ENCODE assay signal across 23 mouse cellular contexts in the genomic region with DNA sequence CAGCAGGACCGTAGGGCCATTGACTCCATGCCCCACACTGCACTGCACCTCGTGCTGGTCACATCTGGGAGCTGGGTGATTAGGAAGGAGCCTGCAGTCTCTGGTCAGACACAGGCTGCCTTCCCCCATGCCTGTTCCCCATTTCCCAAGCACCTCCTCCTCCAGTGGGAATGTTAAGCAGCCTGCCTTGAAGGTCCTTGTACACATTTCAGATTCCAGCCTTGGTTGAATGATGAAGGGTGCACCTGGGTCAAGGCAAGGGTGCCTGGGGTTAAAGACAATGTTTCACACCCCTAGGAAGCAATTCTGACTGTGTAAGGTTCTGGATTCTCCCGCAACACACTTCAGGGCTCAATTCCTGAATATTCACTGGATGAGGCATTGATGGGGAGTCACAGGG. TPM values are rescaled to one million over a fixed set of nuclear protein-coding genes. Genes with fewer than 3 reads are reported as not detected.
A peak's percentile ranks its signal among the peaks of the same experiment; 100 is the strongest.
DNase-seq lines count a peak whose midpoint lies in the region; ATAC-seq and TF ChIP-seq lines count a peak whose summit lies in the region.
"Had no signal": no experiment of that assay in that cellular context is flagged by ENCODE, and none has a peak within 500 bp of the region (broad histone marks: within the 10 kb centered on the region; RNA-seq: fewer than 3 reads in every experiment).

No protein-coding gene starts in this region.

- H3K27me3 ChIP-seq in kidney, postnatal 0 days (ENCODE audit: insufficient read depth, low read length): no peaks in the 10 kb centered on the region
- H3K27me3 ChIP-seq in kidney, embryonic 16.5 days (ENCODE audit: insufficient read depth, low read length): no peaks in the 10 kb centered on the region
- no peaks in the 10 kb centered on the region for H3K27me3 ChIP-seq in testis, adult 2 months (ENCODE audit: control insufficient read depth, insufficient read depth, low read length)
- H3K27me3 ChIP-seq: embryonic facial prominence, embryonic 15.5 days; heart, embryonic 12.5 days had no signal

- intact Hi-C loops in left cerebral cortex, postnatal 25 days (cut with DNase I): no loop called here

- TF ChIP-seq CTCF in kidney, postnatal 0 days (IDR thresholded peaks at IDR 0.05; ENCODE audit: low read depth): no peak
- TF ChIP-seq CTCF in testis, adult 2 months (IDR thresholded peaks at IDR 0.05; ENCODE audit: control insufficient read depth, insufficient read depth, insufficient replicate concordance, low read depth, low read length): no peak

- no peak overlapping the region for H3K4me3 ChIP-seq in kidney, postnatal 0 days (replicated peaks; ENCODE audit: low read depth, low read length)
- H3K4me3 ChIP-seq in kidney, embryonic 16.5 days (ENCODE audit: low read length): no peak overlapping the region
- peak overlapping the region; percentile 72 for H3K4me3 ChIP-seq in testis, adult 2 months (ENCODE audit: control insufficient read depth, low read depth, low read length)
- H3K4me3 ChIP-seq: embryonic facial prominence, embryonic 15.5 days; erythroblast, embryonic 14.5 days; forebrain, embryonic 10.5 days; gastrocnemius, adult 2 months; heart, embryonic 12.5 days; hindbrain, embryonic 10.5 days had no signal

- no peaks in the 10 kb centered on the region for H3K9me3 ChIP-seq in kidney, postnatal 0 days (replicated peaks; ENCODE audit: low read length)
- no peaks in the 10 kb centered on the region for H3K9me3 ChIP-seq in kidney, embryonic 16.5 days (ENCODE audit: low read length)
- H3K9me3 ChIP-seq: embryonic facial prominence, embryonic 15.5 days; heart, embryonic 12.5 days; hindbrain, embryonic 10.5 days had no signal

- 65% methylated on average over 3 of the region's 3 CpGs for WGBS in kidney, postnatal 0 days
- WGBS in kidney, embryonic 16.5 days: 74% methylated on average over 3 of the region's 3 CpGs

- H3K4me2 ChIP-seq in kidney, postnatal 0 days (ENCODE audit: low read length): no peak overlapping the region
- H3K4me2 ChIP-seq in kidney, embryonic 16.5 days (replicated peaks; ENCODE audit: low read depth, low read length): no peak overlapping the region
- H3K4me2 ChIP-seq: embryonic facial prominence, embryonic 15.5 days; heart, embryonic 12.5 days; hindbrain, embryonic 14.5 days had no signal

- DNase-seq in kidney, postnatal 0 days (ENCODE audit: low spot score): no peak
- no peak for DNase-seq in testis, postnatal 14 days (ENCODE audit: low spot score)
- peak; percentile 21 for DNase-seq in lung, postnatal 36 days
- DNase-seq in left cerebral cortex, postnatal 25 days (ENCODE audit: low spot score in 2 of 2): no peak
- DNase-seq: adrenal gland, postnatal 25 days; cerebellum, adult 2 months; cerebellum, postnatal 14 days; embryo, embryonic 11 days; gastrocnemius, adult 2 months; gastrocnemius, postnatal 25 days had no signal

- 0 out of 2 replicates have a peak overlapping the region, but pooled peaks have one; percentile 42 for H3K27ac ChIP-seq in kidney, postnatal 0 days
- H3K27ac ChIP-seq in kidney, embryonic 16.5 days (ENCODE audit: low read length): no peak overlapping the region
- H3K27ac ChIP-seq in testis, adult 2 months (ENCODE audit: control insufficient read depth, insufficient read depth, low read depth, low read length): no peak overlapping the region
- H3K27ac ChIP-seq: embryonic facial prominence, embryonic 15.5 days; forebrain, embryonic 10.5 days; gastrocnemius, adult 2 months; hindbrain, embryonic 10.5 days; hindbrain, embryonic 14.5 days had no signal

- no peaks in the 10 kb centered on the region for H3K36me3 ChIP-seq in kidney, postnatal 0 days (ENCODE audit: insufficient read depth, low read length)
- no peaks in the 10 kb centered on the region for H3K36me3 ChIP-seq in kidney, embryonic 16.5 days (ENCODE audit: insufficient read depth, low read length)
- H3K36me3 ChIP-seq in testis, adult 2 months (ENCODE audit: control insufficient read depth, insufficient read depth, low read length): no peaks in the 10 kb centered on the region
- H3K36me3 ChIP-seq: embryonic facial prominence, embryonic 15.5 days; forebrain, embryonic 10.5 days; heart, embryonic 12.5 days; hindbrain, embryonic 10.5 days had no signal

- no peak for TF ChIP-seq POLR2A in testis, adult 2 months (IDR thresholded peaks at IDR 0.05; ENCODE audit: control insufficient read depth, low read depth, low read length)

- H3K4me1 ChIP-seq in kidney, postnatal 0 days (replicated peaks; ENCODE audit: insufficient read depth, low read length): no peaks in the 10 kb centered on the region
- H3K4me1 ChIP-seq in kidney, embryonic 16.5 days (ENCODE audit: insufficient read depth, low read length): 0 out of 2 replicates have a peak, but pooled peaks cover 5% of the 10 kb centered on the region
- peaks cover 2% of the 10 kb centered on the region; the same call in 1 of the 2 replicates for H3K4me1 ChIP-seq in testis, adult 2 months (ENCODE audit: control insufficient read depth, insufficient read depth, low read length)
- H3K4me1 ChIP-seq: forebrain, embryonic 10.5 days; hindbrain, embryonic 10.5 days had no signal

- no peak overlapping the region for H3K9ac ChIP-seq in kidney, postnatal 0 days (ENCODE audit: low read depth, low read length)
- H3K9ac ChIP-seq in kidney, embryonic 16.5 days (replicated peaks; ENCODE audit: low read length): no peak overlapping the region
- H3K9ac ChIP-seq: embryonic facial prominence, embryonic 15.5 days; heart, embryonic 12.5 days; hindbrain, embryonic 14.5 days had no signal

- ATAC-seq in kidney, postnatal 0 days (replicated peaks; ENCODE audit: low FRiP score, low read depth): no peak
- ATAC-seq in kidney, embryonic 16.5 days (ENCODE audit: low FRiP score, low TSS enrichment): no peak
- ATAC-seq: forebrain, embryonic 14.5 days had no signal

RNA-seq across cellular contexts. Expression of a gene that starts 1.4 kb away (rescaled TPM):
- 0.41 and 1.0 TPM in 2 replicates for polyA plus RNA-seq in kidney, postnatal 0 days (2015; fragmentation: Nextera tagmentation; extraction: Ambion mirVana)
- polyA plus RNA-seq in kidney, embryonic 16.5 days (2015; fragmentation: Nextera tagmentation; extraction: Ambion mirVana): not detected in 2 replicates
- polyA plus RNA-seq in testis, adult 2 months (2012; rRNA removed): 5.1 and 11.1 TPM in 2 replicates
- total RNA-seq in left cerebral cortex, postnatal 25 days (2021): not detected
- total RNA-seq: common myeloid progenitor, adult 5-6 weeks; ES-E14; gastrocnemius, adult 2 months; gastrocnemius, postnatal 25 days; granulocyte monocyte progenitor cell, adult 5-6 weeks had no signal
- polyA plus RNA-seq: embryonic facial prominence, embryonic 11.5 days; embryonic facial prominence, embryonic 15.5 days; erythroblast, embryonic 14.5 days; forebrain, embryonic 10.5 days; forebrain, embryonic 14.5 days; hindbrain, embryonic 10.5 days; hindbrain, embryonic 14.5 days had no signal

RNA-seq across cellular contexts. Expression of a gene that starts 26.8 kb away (rescaled TPM):
- polyA plus RNA-seq in kidney, postnatal 0 days (2015; fragmentation: Nextera tagmentation; extraction: Ambion mirVana): 284 and 295 TPM in 2 replicates
- polyA plus RNA-seq in kidney, embryonic 16.5 days (2015; fragmentation: Nextera tagmentation; extraction: Ambion mirVana): 210 and 215 TPM in 2 replicates
- polyA plus RNA-seq in testis, adult 2 months (2012; rRNA removed): 229 and 254 TPM in 2 replicates
- total RNA-seq in left cerebral cortex, postnatal 25 days (2021): 100 to 1,000 TPM; 172 to 178 TPM

RNA-seq across cellular contexts. Expression of a gene that starts 26.9 kb away (rescaled TPM):
- polyA plus RNA-seq in kidney, postnatal 0 days (2015; fragmentation: Nextera tagmentation; extraction: Ambion mirVana): 160 and 164 TPM in 2 replicates
- 120 and 123 TPM in 2 replicates for polyA plus RNA-seq in kidney, embryonic 16.5 days (2015; fragmentation: Nextera tagmentation; extraction: Ambion mirVana)
- 18.0 and 19.0 TPM in 2 replicates for polyA plus RNA-seq in testis, adult 2 months (2012; rRNA removed)
- 10 to 100 TPM; 81.2 to 83.2 TPM for total RNA-seq in left cerebral cortex, postnatal 25 days (2021)

RNA-seq across cellular contexts. Expression of a gene that starts 49.4 kb away (rescaled TPM):
- polyA plus RNA-seq in kidney, postnatal 0 days (2015; fragmentation: Nextera tagmentation; extraction: Ambion mirVana): 55.1 and 56.5 TPM in 2 replicates
- polyA plus RNA-seq in kidney, embryonic 16.5 days (2015; fragmentation: Nextera tagmentation; extraction: Ambion mirVana): 92.0 and 94.7 TPM in 2 replicates
- 28.2 and 29.5 TPM in 2 replicates for polyA plus RNA-seq in testis, adult 2 months (2012; rRNA removed)
- total RNA-seq in left cerebral cortex, postnatal 25 days (2021): 10 to 100 TPM; 67.2 to 71.4 TPM
